In the genomic region with DNA sequence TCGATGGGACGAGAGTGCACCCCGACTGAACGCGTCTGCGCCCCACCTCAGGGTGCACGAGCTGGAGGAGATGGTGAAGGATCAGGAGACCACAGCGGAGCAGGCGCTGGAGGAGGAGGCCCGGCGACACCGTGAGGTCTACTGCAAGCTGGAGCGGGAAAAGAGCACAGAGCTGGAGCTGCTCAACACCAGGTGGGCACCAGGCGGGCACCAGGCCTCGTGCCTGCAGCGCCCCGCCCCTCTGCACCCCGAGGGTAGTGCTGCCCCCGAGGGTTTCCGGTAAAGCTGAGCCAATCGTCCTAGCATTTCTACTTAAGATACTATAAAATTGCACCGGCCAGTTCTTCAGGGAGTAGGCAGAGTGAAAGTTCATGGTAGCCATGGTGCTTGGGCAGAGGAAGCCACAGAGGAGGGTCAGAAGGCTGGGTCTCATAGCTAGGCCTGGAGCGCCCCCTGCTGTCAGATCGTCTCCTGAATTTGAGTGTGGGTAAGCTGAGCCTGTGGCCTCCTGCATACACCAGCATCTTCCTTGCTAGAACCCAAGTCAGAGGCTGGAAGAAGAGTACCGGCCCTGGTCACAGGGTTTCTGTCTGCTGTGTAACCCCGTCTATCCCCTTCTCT, we compare ENCODE assay signal across 8 mouse cellular contexts.
DNase-seq lines count a peak whose midpoint lies in the region; ATAC-seq and TF ChIP-seq lines count a peak whose summit lies in the region.

No protein-coding gene starts in this region.

- no peak for TF ChIP-seq POLR2A in liver, adult 2 months (IDR thresholded peaks at IDR 0.05; ENCODE audit: extremely low read depth, insufficient read depth, low read length)

- peak; percentile 88 for DNase-seq in 416B (ENCODE audit: low read depth)
- peak; percentile 83 to 85 for DNase-seq in adrenal gland, postnatal 4 days (ENCODE audit: low spot score in 2 of 2)
- DNase-seq in embryonic facial prominence, embryonic 14.5 days (ENCODE audit: low spot score) = peak; percentile 89
- peak; percentile 58 for DNase-seq in liver, adult 2 months (ENCODE audit: extremely low read depth, low read depth, low spot score)
- DNase-seq in natural killer cell, adult 2 months (ENCODE audit: low spot score in 2 of 2) = peak; percentile 82 to 89
- DNase-seq in splenic B cell, adult 2 months (ENCODE audit: low read depth, low spot score) = peak; percentile 91

- peak; percentile 98 for TF ChIP-seq CTCF in liver, adult 2 months (IDR thresholded peaks at IDR 0.05; ENCODE audit: low read depth, low read length)

- H3K4me2 ChIP-seq in embryonic facial prominence, embryonic 14.5 days (ENCODE audit: low read depth, low read length) = no peak overlapping the region
- H3K4me2 ChIP-seq in heart, embryonic 11.5 days = no peak overlapping the region
- no peak overlapping the region for H3K4me2 ChIP-seq in kidney, embryonic 16.5 days (replicated peaks; ENCODE audit: low read depth, low read length)

- H3K4me1 ChIP-seq in embryonic facial prominence, embryonic 14.5 days (ENCODE audit: control insufficient read depth, insufficient read depth, low read length) = no peaks in the 10 kb centered on the region
- H3K4me1 ChIP-seq in heart, embryonic 11.5 days (ENCODE audit: control insufficient read depth, insufficient read depth, low read length) = peaks cover 4% of the 10 kb centered on the region; the same call in 1 of the 2 replicates
- H3K4me1 ChIP-seq in kidney, embryonic 16.5 days (ENCODE audit: insufficient read depth, low read length) = no peaks in the 10 kb centered on the region
- H3K4me1 ChIP-seq in liver, adult 2 months (ENCODE audit: control insufficient read depth, insufficient read depth, low read length) = no peaks in the 10 kb centered on the region

- H3K9me3 ChIP-seq in embryonic facial prominence, embryonic 14.5 days (ENCODE audit: control insufficient read depth, low read length) = no peaks in the 10 kb centered on the region
- no peaks in the 10 kb centered on the region for H3K9me3 ChIP-seq in heart, embryonic 11.5 days (replicated peaks; ENCODE audit: control insufficient read depth, low read length)
- no peaks in the 10 kb centered on the region for H3K9me3 ChIP-seq in kidney, embryonic 16.5 days (ENCODE audit: low read length)

- 61% methylated on average over 23 of the region's 26 CpGs for WGBS in embryonic facial prominence, embryonic 14.5 days
- WGBS in heart, embryonic 11.5 days (ENCODE audit: insufficient replicate concordance) = 60% methylated on average over 26 of the region's 26 CpGs
- 69% methylated on average over 26 of the region's 26 CpGs for WGBS in kidney, embryonic 16.5 days
- WGBS in liver, adult 2 months = 68% methylated on average over 26 of the region's 26 CpGs

- H3K36me3 ChIP-seq in embryonic facial prominence, embryonic 14.5 days (ENCODE audit: control insufficient read depth, insufficient read depth, low read length) = peaks cover 18% of the 10 kb centered on the region
- no peaks in the 10 kb centered on the region; the same call in 1 of the 2 replicates for H3K36me3 ChIP-seq in heart, embryonic 11.5 days (ENCODE audit: control insufficient read depth, insufficient read depth, low read length)
- peaks cover 11% of the 10 kb centered on the region; the same call in 1 of the 2 replicates for H3K36me3 ChIP-seq in kidney, embryonic 16.5 days (ENCODE audit: insufficient read depth, low read length)
- H3K36me3 ChIP-seq in liver, adult 2 months (ENCODE audit: control insufficient read depth, insufficient read depth, low read length) = no peaks in the 10 kb centered on the region
- H3K36me3 ChIP-seq in splenic B cell, adult 2 months (ENCODE audit: control insufficient read depth, insufficient read depth, low read length, poor library complexity, severe bottlenecking) = no peaks in the 10 kb centered on the region

- ATAC-seq in embryonic facial prominence, embryonic 14.5 days (ENCODE audit: low read depth) = peak; percentile 76; the same call in 1 of the 2 replicates
- 0 out of 2 replicates have a peak, but pooled peaks have one; percentile 29 for ATAC-seq in heart, embryonic 11.5 days (replicated peaks; ENCODE audit: insufficient number of reproducible peaks, low FRiP score, low TSS enrichment)
- peak; percentile 69 for ATAC-seq in kidney, embryonic 16.5 days (ENCODE audit: low FRiP score, low TSS enrichment)

- H3K79me2 ChIP-seq in liver, adult 2 months (ENCODE audit: control insufficient read depth, insufficient read depth, low read length) = no peaks in the 10 kb centered on the region

- H3K4me3 ChIP-seq in embryonic facial prominence, embryonic 14.5 days (ENCODE audit: low read depth, low read length) = no peak overlapping the region
- no peak overlapping the region for H3K4me3 ChIP-seq in heart, embryonic 11.5 days (ENCODE audit: low read depth, low read length)
- H3K4me3 ChIP-seq in kidney, embryonic 16.5 days (ENCODE audit: low read length) = no peak overlapping the region
- no peak overlapping the region for H3K4me3 ChIP-seq in liver, adult 2 months (ENCODE audit: insufficient read depth, low read depth, low read length)

- no peak overlapping the region for H3K27ac ChIP-seq in embryonic facial prominence, embryonic 14.5 days (replicated peaks; ENCODE audit: low read depth, low read length)
- H3K27ac ChIP-seq in heart, embryonic 11.5 days (ENCODE audit: low read depth, low read length) = no peak overlapping the region
- H3K27ac ChIP-seq in kidney, embryonic 16.5 days (ENCODE audit: low read length) = no peak overlapping the region
- no peak overlapping the region for H3K27ac ChIP-seq in liver, adult 2 months (replicated peaks; ENCODE audit: insufficient read depth, low read depth, low read length)

- no peak overlapping the region for H3K9ac ChIP-seq in embryonic facial prominence, embryonic 14.5 days (ENCODE audit: low read depth, low read length)
- H3K9ac ChIP-seq in heart, embryonic 11.5 days (ENCODE audit: low read depth, low read length) = 0 out of 2 replicates have a peak overlapping the region, but pooled peaks have one; percentile 10
- H3K9ac ChIP-seq in kidney, embryonic 16.5 days (replicated peaks; ENCODE audit: low read length) = no peak overlapping the region
- H3K9ac ChIP-seq in liver, adult 2 months (ENCODE audit: low read depth, low read length) = no peak overlapping the region

- H3K27me3 ChIP-seq in embryonic facial prominence, embryonic 14.5 days (replicated peaks; ENCODE audit: control insufficient read depth, insufficient read depth, low read length) = no peaks in the 10 kb centered on the region
- no peaks in the 10 kb centered on the region for H3K27me3 ChIP-seq in heart, embryonic 11.5 days (ENCODE audit: control insufficient read depth, insufficient read depth, low read length)
- no peaks in the 10 kb centered on the region for H3K27me3 ChIP-seq in kidney, embryonic 16.5 days (ENCODE audit: insufficient read depth, low read length)
- H3K27me3 ChIP-seq in liver, adult 2 months (ENCODE audit: control insufficient read depth, insufficient read depth, low read length) = no peaks in the 10 kb centered on the region
- H3K27me3 ChIP-seq in splenic B cell, adult 2 months (ENCODE audit: control insufficient read depth, insufficient read depth, low read length, poor library complexity, severe bottlenecking) = no peaks in the 10 kb centered on the region
